Mouse (Mus musculus): ENCODE measurements around the gene Phactr2. TPM values are rescaled to one million over a fixed set of nuclear protein-coding genes. Genes with fewer than 3 reads are reported as not detected.
A peak's percentile ranks its signal among the peaks of the same experiment; 100 is the strongest.

Gene Phactr2
- polyA plus RNA-seq, 1 experiment from 2014 or later, result 17.5 TPM

DNA sequence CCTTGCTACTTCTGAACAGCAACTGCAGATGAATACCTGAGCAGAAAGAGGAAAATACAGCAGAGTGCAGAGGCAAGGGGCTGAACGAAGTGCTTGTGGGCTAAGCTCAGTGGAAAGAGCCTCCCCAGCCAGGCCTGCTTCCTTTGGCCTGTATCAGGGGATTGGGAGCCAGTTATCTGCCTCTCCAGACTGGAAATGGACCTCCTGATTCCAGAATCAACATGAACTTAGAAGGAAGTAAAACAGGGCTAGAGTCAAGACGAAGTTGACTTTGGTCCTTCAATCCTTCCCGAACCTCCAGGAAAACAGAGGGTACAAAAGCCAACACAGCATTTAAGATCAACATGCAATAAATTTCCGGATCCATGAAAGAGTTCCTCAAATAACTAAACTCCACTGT lies 236.0 kb downstream of the Phactr2 start:
- Histone ChIP-seq H3K36me3 (no peaks in the 10 kb centered on the region), H3K27ac (peak overlapping the region; percentile 10; the same call in 1 of the 2 replicates), H3K27me3 (replicated peaks) (no peaks in the 10 kb centered on the region), H3K9me3 (no peaks in the 10 kb centered on the region), H3K9ac (no peak overlapping the region), H3K4me3 (replicated peaks) (no peak overlapping the region), H3K4me1 (replicated peaks) (peaks cover 14% of the 10 kb centered on the region; the same call in 1 of the 2 replicates), H3K4me2 (replicated peaks) (no peak overlapping the region)
- 79% methylated on average over 4 of the region's 4 CpGs for WGBS
- ATAC-seq, result no peak

DNA sequence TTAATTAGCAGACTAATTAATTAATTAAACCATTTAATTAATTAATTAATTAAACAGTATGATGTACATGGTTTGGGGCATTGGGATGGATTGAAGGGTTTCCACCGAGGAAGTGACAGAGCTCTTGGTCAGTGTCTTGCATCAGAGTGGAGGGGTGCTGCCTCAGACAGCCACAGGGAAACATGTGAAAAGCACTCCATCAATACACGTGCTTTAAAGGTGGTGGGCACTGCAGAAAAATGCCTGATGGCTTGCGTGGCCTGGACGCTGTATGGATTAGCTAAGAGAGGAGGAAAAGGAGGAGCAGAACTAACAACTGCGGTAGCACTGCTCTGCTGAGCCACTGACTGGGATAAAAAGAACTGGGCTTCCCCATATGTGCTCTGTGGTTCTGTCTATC lies 237.3 kb downstream of the Phactr2 start:
- no peak overlapping the region for H3K27ac ChIP-seq
- peaks cover 14% of the 10 kb centered on the region; the same call in 1 of the 2 replicates for H3K4me1 ChIP-seq (replicated peaks)
- no peaks in the 10 kb centered on the region for H3K27me3 ChIP-seq (replicated peaks)
- no peak for ATAC-seq
- WGBS, result 87% methylated on average over 5 of the region's 5 CpGs
- H3K4me3 ChIP-seq (replicated peaks), result no peak overlapping the region
- no peak overlapping the region for H3K4me2 ChIP-seq (replicated peaks)
- no peaks in the 10 kb centered on the region for H3K9me3 ChIP-seq
- H3K36me3 ChIP-seq, result no peaks in the 10 kb centered on the region
- no peak overlapping the region for H3K9ac ChIP-seq

DNA sequence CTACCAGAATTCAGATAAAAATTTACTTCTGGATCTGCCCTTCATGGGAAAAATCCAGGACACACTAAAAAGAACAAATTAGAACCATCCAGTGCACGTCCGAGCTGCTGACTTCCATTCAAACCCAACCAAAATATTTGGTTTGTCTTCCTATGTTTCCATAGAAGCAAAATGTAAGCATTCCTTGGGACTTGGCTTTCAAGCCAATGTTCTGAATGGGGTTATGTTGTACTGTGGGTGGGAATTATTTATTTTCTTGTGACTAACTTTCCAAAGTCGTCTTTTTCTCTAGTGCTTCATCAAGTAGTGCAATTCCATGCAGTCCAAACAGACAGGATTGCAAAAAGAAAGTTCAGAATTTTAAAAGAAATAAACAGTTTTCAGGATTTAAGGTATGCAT lies 239.7 kb downstream of the Phactr2 start:
- Histone ChIP-seq H3K36me3 (no peaks in the 10 kb centered on the region), H3K4me2 (replicated peaks) (no peak overlapping the region), H3K4me1 (replicated peaks) (0 out of 2 replicates have a peak, but pooled peaks cover 10% of the 10 kb centered on the region), H3K4me3 (replicated peaks) (no peak overlapping the region), H3K27me3 (replicated peaks) (no peaks in the 10 kb centered on the region), H3K9me3 (no peaks in the 10 kb centered on the region), H3K9ac (no peak overlapping the region), H3K27ac (no peak overlapping the region)
- peak; percentile 64 for ATAC-seq
- WGBS, result 45% methylated on average over 3 of the region's 3 CpGs

DNA sequence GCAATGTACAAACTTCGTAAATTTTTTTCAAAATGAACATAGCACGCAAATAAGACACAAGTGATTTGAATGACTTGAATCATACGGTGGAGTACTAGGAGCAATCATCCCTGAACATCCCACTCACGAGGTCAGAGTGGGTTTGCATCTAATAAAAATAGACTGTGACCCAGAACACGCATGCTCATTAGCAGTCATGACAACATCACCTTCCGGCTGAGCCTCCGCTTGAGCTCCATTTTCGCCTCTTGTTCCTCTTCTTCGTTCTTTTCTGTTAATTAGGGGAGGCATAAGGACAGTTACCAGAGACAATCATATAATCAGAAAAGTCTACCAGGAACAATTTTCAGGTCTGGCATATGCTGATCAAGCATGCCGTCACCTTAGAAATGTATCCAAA lies 240.3 kb downstream of the Phactr2 start:
- no peak for ATAC-seq
- Histone ChIP-seq H3K4me3 (replicated peaks) (no peak overlapping the region), H3K36me3 (no peaks in the 10 kb centered on the region), H3K27me3 (replicated peaks) (no peaks in the 10 kb centered on the region), H3K4me1 (replicated peaks) (0 out of 2 replicates have a peak, but pooled peaks cover 8% of the 10 kb centered on the region), H3K4me2 (replicated peaks) (no peak overlapping the region), H3K9ac (no peak overlapping the region), H3K9me3 (no peaks in the 10 kb centered on the region), H3K27ac (no peak overlapping the region)
- WGBS, result 88% methylated on average over 10 of the region's 10 CpGs

DNA sequence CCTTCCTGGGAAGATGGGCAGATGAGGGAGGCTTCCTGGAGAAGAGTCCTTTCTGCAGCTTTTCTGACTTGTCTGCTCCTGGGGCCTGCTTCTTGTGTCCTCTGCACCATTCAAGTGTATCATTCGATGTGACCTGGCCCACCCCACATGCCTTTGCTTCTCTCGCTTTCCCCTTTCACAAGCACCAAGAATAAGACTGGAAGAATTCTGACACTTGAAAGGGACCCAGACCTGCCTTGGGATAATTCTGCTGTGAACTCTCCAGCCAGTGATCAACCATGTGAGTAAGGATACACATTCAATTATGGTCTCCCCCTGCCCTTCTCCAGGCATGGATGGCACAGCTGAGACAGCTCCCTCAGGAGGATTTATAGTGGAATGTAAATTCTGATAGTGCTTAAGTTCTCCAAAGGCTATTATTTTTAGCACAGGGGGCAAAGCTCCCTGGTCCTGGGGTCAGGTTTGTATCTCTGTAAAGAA lies 241.0 kb downstream of the Phactr2 start:
- Histone ChIP-seq H3K27me3 (replicated peaks) (no peaks in the 10 kb centered on the region), H3K27ac (no peak overlapping the region), H3K4me2 (replicated peaks) (no peak overlapping the region)

DNA sequence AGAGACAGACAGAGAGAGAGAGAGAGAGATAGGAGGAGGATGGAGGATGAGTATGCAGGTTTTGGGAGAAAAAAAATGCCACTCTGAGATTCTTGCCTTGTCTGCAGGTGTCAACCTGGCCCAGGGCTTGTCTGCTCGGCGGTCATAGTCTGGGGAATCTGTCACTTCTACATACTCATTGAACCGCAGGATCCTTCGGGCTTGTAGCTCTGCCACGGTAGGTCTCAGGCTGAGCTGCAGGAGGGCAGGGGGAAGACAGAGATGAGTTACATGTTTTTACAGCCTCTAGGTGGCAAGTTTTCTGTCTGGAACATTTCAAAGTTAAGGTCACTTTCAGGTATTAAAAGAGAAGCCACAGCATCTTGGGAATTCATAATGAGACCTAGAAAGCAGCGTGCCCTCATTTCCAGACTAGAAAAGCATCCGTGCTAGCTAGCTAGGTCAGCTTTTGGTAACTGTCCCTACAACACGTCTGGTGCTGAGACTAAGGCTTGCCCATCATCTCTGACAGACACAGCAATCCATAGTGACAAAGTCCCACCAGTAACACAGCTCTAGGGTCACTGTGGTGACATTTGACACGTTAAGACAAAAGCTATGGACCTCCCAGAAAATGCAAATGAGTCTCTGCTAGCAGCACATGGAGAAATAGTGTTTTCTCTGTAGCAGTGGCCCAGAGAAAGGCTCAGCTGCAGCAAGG lies 241.6 kb downstream of the Phactr2 start:
- Histone ChIP-seq H3K27ac (no peak overlapping the region), H3K36me3 (no peaks in the 10 kb centered on the region)
- WGBS, result 64% methylated on average over 9 of the region's 9 CpGs

More for the DNA sequence above, 241.0 kb downstream of the Phactr2 start:
- Histone ChIP-seq H3K9me3 (no peaks in the 10 kb centered on the region), H3K9ac (no peak overlapping the region), H3K4me1 (replicated peaks) (0 out of 2 replicates have a peak, but pooled peaks cover 4% of the 10 kb centered on the region), H3K36me3 (no peaks in the 10 kb centered on the region), H3K4me3 (replicated peaks) (no peak overlapping the region)
- WGBS, result 69% methylated on average over 2 of the region's 2 CpGs
- no peak for ATAC-seq

DNA sequence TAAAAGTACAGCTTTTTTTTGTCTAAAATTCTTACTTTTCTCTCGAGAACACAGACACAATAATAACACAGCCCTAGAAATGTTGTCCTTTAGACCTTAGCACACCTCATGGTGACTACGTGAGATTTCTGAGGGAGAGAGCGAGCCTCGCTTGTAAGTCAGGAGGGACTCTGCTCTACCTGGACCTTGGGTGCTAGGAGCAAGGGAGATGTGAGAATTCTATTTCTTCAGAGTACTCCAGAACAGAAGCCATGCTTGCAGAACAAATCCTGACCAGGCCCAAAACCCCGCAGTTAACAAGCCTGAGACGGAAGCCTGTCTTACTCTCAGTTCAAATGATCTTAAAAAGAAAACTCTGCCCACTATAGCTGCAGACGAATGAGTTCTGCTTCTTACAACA lies 243.5 kb downstream of the Phactr2 start:
- Histone ChIP-seq H3K9me3 (no peaks in the 10 kb centered on the region), H3K4me1 (replicated peaks) (no peaks in the 10 kb centered on the region), H3K27ac (no peak overlapping the region), H3K4me3 (replicated peaks) (no peak overlapping the region), H3K9ac (no peak overlapping the region), H3K36me3 (no peaks in the 10 kb centered on the region), H3K27me3 (replicated peaks) (no peaks in the 10 kb centered on the region), H3K4me2 (replicated peaks) (no peak overlapping the region)
- 83% methylated on average over 7 of the region's 7 CpGs for whole genome bisulfite sequencing
- no peak for ATAC-seq

More for the DNA sequence above, 241.6 kb downstream of the Phactr2 start:
- Histone ChIP-seq H3K4me3 (replicated peaks) (no peak overlapping the region), H3K4me1 (replicated peaks) (no peaks in the 10 kb centered on the region), H3K27me3 (replicated peaks) (no peaks in the 10 kb centered on the region), H3K4me2 (replicated peaks) (no peak overlapping the region), H3K9me3 (no peaks in the 10 kb centered on the region), H3K9ac (no peak overlapping the region)
- ATAC-seq, result no peak

DNA sequence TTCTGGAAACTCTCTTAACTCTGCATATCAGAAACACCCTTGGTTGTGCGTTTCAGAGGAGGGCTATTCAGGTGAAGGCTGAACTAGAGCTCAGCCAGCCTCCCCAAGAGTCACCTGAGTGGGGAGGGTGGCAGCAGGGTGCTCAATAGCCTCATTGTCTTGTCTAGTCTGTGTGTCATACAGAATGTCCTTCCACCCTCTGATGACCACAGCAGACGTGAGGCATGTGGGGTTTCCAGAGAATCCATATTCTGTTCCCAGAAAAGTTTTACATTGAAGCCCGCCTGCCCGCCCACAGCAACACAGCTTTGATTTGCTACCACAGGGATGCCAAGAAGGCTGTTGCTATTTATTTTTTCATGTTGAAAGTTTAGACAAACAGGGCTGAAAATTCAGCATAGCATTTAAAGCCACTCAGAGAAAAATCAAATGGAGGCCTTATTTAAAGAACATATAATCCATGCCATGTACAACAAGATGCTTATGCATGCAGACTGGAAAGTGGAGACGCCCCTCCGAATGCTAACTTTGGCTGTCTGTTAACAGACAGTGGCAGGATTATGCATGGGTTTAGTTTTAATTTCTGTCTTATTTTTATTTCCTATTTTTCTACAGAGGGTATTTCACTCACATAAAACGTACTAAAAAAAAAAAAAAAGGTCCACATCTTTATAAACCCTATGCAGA lies 248.7 kb downstream of the Phactr2 start:
- Histone ChIP-seq H3K27me3 (replicated peaks) (no peaks in the 10 kb centered on the region), H3K9me3 (no peaks in the 10 kb centered on the region), H3K4me1 (replicated peaks) (no peaks in the 10 kb centered on the region), H3K4me2 (replicated peaks) (no peak overlapping the region), H3K36me3 (0 out of 2 replicates have a peak, but pooled peaks cover 3% of the 10 kb centered on the region), H3K27ac (no peak overlapping the region), H3K4me3 (replicated peaks) (no peak overlapping the region), H3K9ac (no peak overlapping the region)
- 86% methylated on average over 7 of the region's 7 CpGs for WGBS
- no peak for ATAC-seq

DNA sequence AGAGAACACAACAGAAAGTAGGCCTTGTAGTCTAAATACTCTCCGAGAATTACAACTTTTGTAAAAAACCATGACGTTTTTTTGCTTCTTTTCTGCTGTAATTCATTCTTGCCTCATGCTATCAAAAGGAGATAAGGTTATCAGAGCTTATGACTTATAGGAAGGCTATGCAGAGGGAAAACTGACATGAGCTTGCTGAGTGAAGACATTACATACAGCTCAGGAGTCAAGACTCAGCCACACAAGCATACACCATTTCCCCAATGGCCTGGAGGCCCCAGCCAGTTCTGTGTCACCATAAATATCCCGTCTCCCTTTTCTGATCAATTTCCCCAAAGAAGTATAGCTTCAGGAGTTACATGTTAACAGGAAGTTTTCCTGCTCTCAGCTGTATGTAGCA lies 252.1 kb downstream of the Phactr2 start:
- Histone ChIP-seq H3K4me3 (replicated peaks) (no peak overlapping the region), H3K27ac (no peak overlapping the region), H3K9ac (no peak overlapping the region), H3K4me2 (replicated peaks) (no peak overlapping the region), H3K9me3 (no peaks in the 10 kb centered on the region), H3K4me1 (replicated peaks) (no peaks in the 10 kb centered on the region), H3K36me3 (0 out of 2 replicates have a peak, but pooled peaks cover 3% of the 10 kb centered on the region), H3K27me3 (replicated peaks) (no peaks in the 10 kb centered on the region)
- peak; percentile 61 for ATAC-seq
- 72% methylated on average over 3 of the region's 3 CpGs for WGBS

DNA sequence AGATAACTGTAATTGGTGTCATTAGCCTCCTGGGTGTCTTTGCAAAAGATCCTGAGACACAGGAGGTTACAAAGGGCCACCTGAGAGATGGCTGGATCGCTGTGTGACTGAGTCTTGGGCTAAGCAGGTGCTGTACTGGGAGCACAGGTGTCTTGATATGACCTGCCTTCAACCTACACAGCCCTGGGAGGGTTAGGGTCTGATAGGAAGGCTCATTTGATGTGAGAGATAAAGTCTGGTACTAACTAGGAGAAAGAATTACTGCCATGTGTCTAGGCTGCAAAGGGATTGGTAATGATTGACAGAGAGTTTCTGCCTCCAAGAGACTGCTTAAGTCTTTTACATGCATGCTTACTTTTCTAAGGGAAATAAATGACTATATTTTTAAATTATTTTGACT lies 254.2 kb downstream of the Phactr2 start:
- Histone ChIP-seq H3K36me3 (0 out of 2 replicates have a peak, but pooled peaks cover 3% of the 10 kb centered on the region), H3K27me3 (replicated peaks) (no peaks in the 10 kb centered on the region), H3K4me1 (replicated peaks) (no peaks in the 10 kb centered on the region), H3K9ac (no peak overlapping the region), H3K4me2 (replicated peaks) (no peak overlapping the region), H3K9me3 (no peaks in the 10 kb centered on the region), H3K4me3 (replicated peaks) (no peak overlapping the region), H3K27ac (0 out of 2 replicates have a peak overlapping the region, but pooled peaks have one; percentile 27)
- WGBS, result 65% methylated on average over 1 of the region's 1 CpGs
- ATAC-seq, result peak; percentile 89

DNA sequence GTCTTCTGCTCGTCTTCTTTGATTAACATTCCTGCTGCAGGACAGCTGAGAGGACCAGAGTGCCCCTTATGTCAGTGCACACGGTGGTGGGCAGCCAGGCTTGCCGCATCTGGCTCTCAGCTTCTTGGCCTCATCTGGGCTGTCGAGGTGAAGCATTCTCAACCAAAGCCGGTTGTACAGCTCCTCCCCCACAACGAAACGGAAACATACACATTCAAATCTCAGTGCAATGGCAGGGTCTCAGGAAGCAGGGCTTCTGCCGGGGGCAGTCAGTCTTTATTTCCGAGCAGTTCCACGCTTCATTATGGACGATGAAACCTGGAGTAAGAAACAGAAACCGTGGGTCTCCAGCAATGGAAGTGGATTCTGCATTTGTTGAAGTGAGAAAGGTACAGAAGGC lies 260.3 kb downstream of the Phactr2 start:
- WGBS, result 53% methylated on average over 12 of the region's 12 CpGs
- Histone ChIP-seq H3K4me2 (replicated peaks) (no peak overlapping the region), H3K4me1 (replicated peaks) (peaks cover 8% of the 10 kb centered on the region; the same call in 1 of the 2 replicates), H3K27me3 (replicated peaks) (no peaks in the 10 kb centered on the region), H3K36me3 (no peaks in the 10 kb centered on the region), H3K27ac (no peak overlapping the region), H3K9ac (no peak overlapping the region), H3K4me3 (replicated peaks) (no peak overlapping the region), H3K9me3 (no peaks in the 10 kb centered on the region)
- ATAC-seq, result no peak

DNA sequence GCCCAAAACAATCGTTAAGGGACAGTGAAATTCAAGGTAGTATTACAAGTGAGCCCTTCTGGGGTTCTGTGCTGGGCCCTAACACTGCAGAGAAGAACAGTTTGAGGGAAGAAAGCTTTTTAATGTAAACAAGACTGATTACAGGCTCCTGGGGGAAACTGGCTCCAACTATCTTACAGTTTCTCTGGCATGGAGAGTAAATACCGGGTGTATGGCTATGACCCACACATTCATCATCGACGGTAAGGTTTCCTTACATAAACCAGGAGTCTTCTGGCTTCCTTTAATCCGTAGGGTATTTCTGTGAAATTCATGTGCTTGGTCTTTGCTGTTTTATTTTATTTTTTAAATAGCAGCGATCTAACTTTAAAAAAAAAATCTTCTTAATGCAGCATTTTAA lies 261.4 kb downstream of the Phactr2 start:
- Histone ChIP-seq H3K4me3 (replicated peaks) (no peak overlapping the region), H3K27ac (no peak overlapping the region), H3K9ac (no peak overlapping the region), H3K36me3 (no peaks in the 10 kb centered on the region), H3K4me2 (replicated peaks) (no peak overlapping the region), H3K9me3 (no peaks in the 10 kb centered on the region), H3K4me1 (replicated peaks) (peaks cover 9% of the 10 kb centered on the region; the same call in 1 of the 2 replicates), H3K27me3 (replicated peaks) (no peaks in the 10 kb centered on the region)
- no peak for ATAC-seq
- WGBS, result 47% methylated on average over 6 of the region's 6 CpGs

Measured in intestine, embryonic 15.5 days (tissue).